Mouse (Mus musculus) lung, adult 2 months (tissue): Measurements from ENCODE around the gene Helb.

Source experiments
- CTCF ChIP-seq: fragments of 200-500 bp; IDR thresholded peaks from 2 replicates; pipeline ENCODE4 v1.5.1; 2011; ENCODE audit warnings: mild to moderate bottlenecking, low read length, control low read depth; ENCODE audit not compliant: insufficient read depth
- POLR2A ChIP-seq: fragments of 200-500 bp; IDR thresholded peaks from 2 replicates; pipeline ENCODE4 v1.6.1; 2011; ENCODE audit warnings: low read depth, mild to moderate bottlenecking, control low read depth, low read length, borderline replicate concordance; ENCODE audit errors: extremely low read depth

DNA sequence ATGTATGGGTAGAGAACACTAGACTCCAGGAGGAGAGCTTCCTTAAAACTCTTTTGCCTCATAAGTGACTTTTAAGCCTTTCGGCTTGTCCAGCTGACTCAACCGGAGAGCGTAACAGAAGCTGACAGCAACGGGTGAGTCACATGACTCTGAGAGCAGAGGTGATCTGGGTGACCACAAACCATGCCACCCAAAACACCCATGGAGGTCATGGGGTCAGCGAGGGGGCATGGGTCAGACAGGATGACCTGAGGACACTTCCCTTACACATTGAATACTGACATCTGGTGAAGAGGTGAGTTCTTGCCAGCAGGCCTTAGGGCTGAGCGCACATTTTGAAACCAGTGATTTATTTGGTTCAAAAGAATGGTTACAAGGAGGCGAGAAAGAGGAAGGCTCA, 38.9 kb upstream of the Helb start:
- no peak for TF ChIP-seq CTCF
- no peak for TF ChIP-seq POLR2A
